Mouse (Mus musculus) limb, embryonic 11.5 days (tissue): ENCODE measurements around the gene Itgb5. TPM values are rescaled to one million over a fixed set of nuclear protein-coding genes. Genes with fewer than 3 reads are reported as not detected.

Source experiments
- ATAC-seq: fragments of 200-750 bp; cut with Nextera tagmentation; 2 replicates; pipeline ENCODE4 v1.8.0; 2017; ENCODE audit warnings: low read depth; ENCODE audit not compliant: insufficient number of reproducible peaks, low FRiP score, low TSS enrichment
- DNase-seq: peaks from one replicate; pipeline ENCODE4 v3.0.0-alpha.2; 2015; ENCODE audit warnings: low spot score
- H3K27ac ChIP-seq: fragments of 300-500 bp; sonication (generic); replicated peaks from 2 replicates; pipeline ENCODE4 v1.5.1; 2014; ENCODE audit warnings: low read depth, mild to moderate bottlenecking, low read length
- H3K27me3 ChIP-seq: fragments of 300-500 bp; sonication (generic); 2 replicates; pipeline ENCODE4 v1.6.1; 2014; ENCODE audit warnings: mild to moderate bottlenecking, low read length, mixed read lengths; ENCODE audit not compliant: control insufficient read depth, insufficient read depth
- H3K36me3 ChIP-seq: fragments of 300-500 bp; sonication (generic); 2 replicates; pipeline ENCODE4 v1.6.1; 2014; ENCODE audit warnings: mild to moderate bottlenecking, low read length, moderate library complexity, mixed read lengths; ENCODE audit not compliant: control insufficient read depth, insufficient read depth
- H3K4me1 ChIP-seq: fragments of 300-500 bp; sonication (generic); 2 replicates; pipeline ENCODE4 v1.6.1; 2014; ENCODE audit warnings: low read length, mixed read lengths; ENCODE audit not compliant: control insufficient read depth, insufficient read depth
- H3K4me2 ChIP-seq: fragments of 300-500 bp; sonication (generic); 2 replicates; pipeline ENCODE4 v1.6.1; 2014; ENCODE audit warnings: low read depth, mild to moderate bottlenecking, moderate library complexity; ENCODE audit not compliant: severe bottlenecking
- H3K4me3 ChIP-seq: fragments of 300-500 bp; sonication (generic); 2 replicates; pipeline ENCODE4 v1.5.1; 2014; ENCODE audit warnings: low read depth, low read length
- H3K9ac ChIP-seq: fragments of 300-500 bp; sonication (generic); 2 replicates; pipeline ENCODE4 v1.6.1; 2014; ENCODE audit warnings: mild to moderate bottlenecking, low read length
- H3K9me3 ChIP-seq: fragments of 300-500 bp; sonication (generic); 2 replicates; pipeline ENCODE4 v1.6.1; 2016; ENCODE audit warnings: low read length; ENCODE audit not compliant: control insufficient read depth
- WGBS: fragments of 180-500 bp; shearing (Covaris S2); extraction: QIAGEN DNeasy Blood & Tissue Kit; methylation state at CpG from one replicate; pipeline ENCODE4 v1.1.7; 2014; 5-methylcytosine and 5-hydroxymethylcytosine counted together
- polyA plus RNA-seq: library from polyadenylated mRNA; unstranded; fragments of >200 nt; fragmentation: Nextera tagmentation; extraction: Ambion mirVana; gene quantifications from 2 replicates; pipeline ENCODE4 v1.2.1, GENCODE M21; 2014

Itgb5 gene
- polyA plus RNA-seq, 1 experiment from 2014 or later: 64.9 TPM

DNA sequence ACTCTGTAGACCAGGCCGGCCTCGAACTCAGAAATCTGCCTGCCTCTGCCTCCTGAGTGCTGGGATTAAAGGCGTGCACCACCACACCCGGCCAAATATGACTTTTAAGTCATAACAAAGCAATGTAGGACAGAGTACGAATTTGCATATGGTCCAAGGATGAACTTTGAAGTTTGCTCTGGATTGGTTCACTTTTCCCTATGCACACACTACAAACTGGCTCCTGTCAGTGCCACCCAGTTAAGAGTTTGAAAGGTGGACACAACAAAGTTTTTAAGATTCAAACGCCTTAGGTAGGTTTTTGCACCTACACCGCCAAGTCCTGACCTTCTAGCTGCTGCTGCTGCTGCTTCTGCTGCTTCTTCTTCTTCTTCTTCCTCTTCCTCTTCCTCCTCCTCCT, 969 bp upstream of the Itgb5 start:
- H3K27me3 ChIP-seq: no peaks in the 10 kb centered on the region
- ATAC-seq (no peak), DNase-seq (no peak)
- H3K4me2 ChIP-seq: no peak overlapping the region
- no peak overlapping the region for H3K9ac ChIP-seq
- WGBS: 84% methylated on average over 7 of the region's 7 CpGs
- peaks cover 17% of the 10 kb centered on the region for H3K4me1 ChIP-seq
- no peaks in the 10 kb centered on the region for H3K36me3 ChIP-seq
- H3K9me3 ChIP-seq: no peaks in the 10 kb centered on the region
- no peak overlapping the region for H3K27ac ChIP-seq
- H3K4me3 ChIP-seq: no peak overlapping the region

DNA sequence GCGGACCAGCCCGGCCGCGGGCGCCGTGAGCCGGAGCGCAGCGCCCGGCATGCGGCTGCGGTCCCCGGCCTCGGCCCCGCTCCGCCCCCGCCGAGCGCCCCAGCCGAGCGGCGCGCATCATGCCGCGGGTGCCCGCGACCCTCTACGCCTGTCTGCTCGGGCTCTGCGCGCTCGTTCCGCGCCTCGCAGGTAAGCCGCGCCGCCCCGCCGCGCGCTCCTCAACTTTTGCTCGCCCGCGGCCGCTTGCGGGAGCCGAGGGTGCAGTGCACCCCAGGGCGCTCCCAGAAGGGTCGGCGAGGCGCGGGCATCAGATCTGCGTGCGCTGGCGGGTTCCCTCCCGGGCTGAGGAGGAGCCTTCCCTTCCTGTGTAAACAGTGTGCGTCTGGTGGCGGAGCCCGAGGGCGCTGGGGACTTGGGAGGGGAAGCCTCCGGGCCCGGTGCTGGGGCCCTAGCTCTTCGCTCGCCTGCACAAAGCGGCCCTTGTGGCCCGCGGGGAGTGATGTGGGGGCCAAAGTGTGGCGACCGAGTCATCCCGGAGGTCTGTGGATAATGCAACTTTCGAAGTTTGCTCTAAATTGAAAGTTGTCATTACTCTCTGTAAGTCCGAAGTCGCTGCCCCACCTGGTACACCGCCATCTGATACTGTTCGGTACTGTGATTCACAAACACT, 512 bp downstream of the Itgb5 start:
- WGBS: 0% methylated on average over 47 of the region's 76 CpGs
- Histone ChIP-seq H3K9me3 (no peaks in the 10 kb centered on the region), H3K9ac (peak overlapping the region; percentile 89), H3K4me1 (peaks cover 31% of the 10 kb centered on the region), H3K27ac (peak overlapping the region; percentile 68), H3K4me2 (peak overlapping the region; percentile 76), H3K36me3 (no peaks in the 10 kb centered on the region), H3K4me3 (peak overlapping the region; percentile 97), H3K27me3 (no peaks in the 10 kb centered on the region)
- DNase-seq (peak; percentile 70), ATAC-seq (peak; percentile 37)

DNA sequence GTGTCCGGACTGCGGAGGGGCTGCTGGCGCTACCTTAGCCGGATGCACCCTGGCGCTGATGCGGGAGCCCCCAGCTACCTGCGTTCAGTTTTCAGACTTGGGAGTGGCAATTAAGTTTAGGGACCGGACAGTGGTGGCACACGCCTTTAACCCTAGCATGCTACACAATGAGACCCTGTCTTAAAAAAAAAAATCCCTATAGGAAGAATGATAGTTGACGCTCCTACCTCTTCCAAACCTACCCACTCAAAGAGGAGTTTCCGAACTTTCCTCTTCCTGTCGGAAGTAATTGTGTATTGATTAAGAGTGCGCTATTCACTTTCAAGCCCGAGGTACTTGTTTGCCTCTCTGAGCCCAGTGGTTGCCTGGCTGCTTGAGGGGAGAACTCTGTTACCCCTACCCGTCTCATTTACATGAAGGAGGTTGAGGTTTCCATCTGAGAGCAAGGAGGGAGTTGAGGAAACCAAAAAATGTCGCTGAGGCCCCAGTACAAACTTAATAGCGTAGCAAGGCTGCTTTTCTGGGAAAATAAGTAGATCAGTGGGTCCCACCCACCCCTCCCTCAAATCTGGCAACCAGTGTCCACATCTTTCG, 1.1 kb downstream of the Itgb5 start:
- Histone ChIP-seq H3K4me3 (peak overlapping the region; percentile 97), H3K9ac (peak overlapping the region; percentile 89), H3K9me3 (no peaks in the 10 kb centered on the region), H3K4me2 (peak overlapping the region; percentile 76), H3K27me3 (no peaks in the 10 kb centered on the region), H3K4me1 (peaks cover 31% of the 10 kb centered on the region), H3K27ac (peak overlapping the region; percentile 68; the same call in 1 of the 2 replicates), H3K36me3 (no peaks in the 10 kb centered on the region)
- ATAC-seq (no peak), DNase-seq (no peak)
- 2% methylated on average over 18 of the region's 18 CpGs for WGBS

DNA sequence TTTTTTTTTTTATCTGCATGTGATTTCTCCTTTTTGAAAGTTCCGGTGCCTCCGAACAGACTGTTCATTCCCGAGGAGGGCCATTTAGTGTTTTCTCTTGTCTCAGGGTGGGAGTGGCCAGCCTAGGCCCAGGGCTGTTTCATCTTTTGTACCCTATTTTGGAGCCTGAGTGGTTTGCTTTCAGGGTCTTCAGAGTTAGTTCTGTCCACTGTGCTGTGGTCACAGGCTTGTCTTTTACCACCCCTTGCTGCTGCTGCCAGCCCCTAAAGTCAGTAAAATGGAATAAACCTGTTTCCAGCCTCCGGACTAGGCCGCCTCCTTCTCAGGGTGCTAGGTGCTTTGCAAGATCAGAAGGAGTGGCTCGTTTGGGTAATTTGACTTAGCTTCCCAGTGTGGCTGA, 2.6 kb downstream of the Itgb5 start:
- Histone ChIP-seq H3K36me3 (no peaks in the 10 kb centered on the region), H3K9ac (no peak overlapping the region), H3K27ac (peak overlapping the region; percentile 72), H3K9me3 (no peaks in the 10 kb centered on the region), H3K4me3 (no peak overlapping the region), H3K27me3 (no peaks in the 10 kb centered on the region), H3K4me2 (peak overlapping the region; percentile 48; the same call in 1 of the 2 replicates), H3K4me1 (peaks cover 33% of the 10 kb centered on the region)
- DNase-seq: no peak
- 43% methylated on average over 6 of the region's 6 CpGs for WGBS
- ATAC-seq: no peak

DNA sequence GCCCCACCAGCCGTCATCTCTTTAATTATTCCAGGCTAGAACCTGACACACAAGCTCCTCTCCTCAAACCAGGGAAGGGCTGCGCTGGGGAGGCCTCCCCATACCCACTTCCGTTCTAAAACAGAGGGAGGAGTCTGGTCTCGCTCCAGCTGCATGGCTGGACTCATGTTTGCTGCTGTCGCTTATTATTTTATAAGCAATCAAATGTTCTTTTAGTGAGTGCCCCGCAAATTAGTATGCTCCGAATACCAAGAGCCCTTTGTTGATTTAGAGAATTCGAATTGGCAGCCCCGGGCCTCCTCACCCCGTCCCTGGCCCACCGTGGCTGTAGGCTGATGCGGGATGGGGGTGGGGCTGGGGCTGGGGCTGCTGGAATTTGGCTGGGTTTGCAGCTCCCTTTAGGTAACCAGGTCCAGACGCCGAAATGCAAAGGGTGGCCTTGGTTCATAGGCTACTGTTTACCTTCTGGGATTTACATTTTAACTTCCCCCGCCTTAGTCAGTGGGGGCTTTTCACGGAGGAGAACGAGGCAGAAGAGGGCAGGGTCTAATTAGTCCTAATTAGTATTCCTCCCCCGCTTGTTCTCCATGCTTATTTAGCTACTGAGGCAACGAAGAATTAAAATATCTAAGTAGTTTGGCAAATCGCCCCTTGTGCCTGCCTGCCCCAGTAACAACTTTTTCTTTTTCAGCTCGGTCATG, 3.4 kb downstream of the Itgb5 start:
- Histone ChIP-seq H3K4me1 (peaks cover 35% of the 10 kb centered on the region), H3K9me3 (no peaks in the 10 kb centered on the region), H3K4me2 (peak overlapping the region; percentile 48), H3K9ac (0 out of 2 replicates have a peak overlapping the region, but pooled peaks have one; percentile 37), H3K4me3 (peak overlapping the region; percentile 24), H3K36me3 (no peaks in the 10 kb centered on the region), H3K27ac (peak overlapping the region; percentile 72), H3K27me3 (no peaks in the 10 kb centered on the region)
- DNase-seq: peak; percentile 82
- WGBS: under 1% methylated on average over 21 of the region's 21 CpGs
- peak; percentile 48 for ATAC-seq

DNA sequence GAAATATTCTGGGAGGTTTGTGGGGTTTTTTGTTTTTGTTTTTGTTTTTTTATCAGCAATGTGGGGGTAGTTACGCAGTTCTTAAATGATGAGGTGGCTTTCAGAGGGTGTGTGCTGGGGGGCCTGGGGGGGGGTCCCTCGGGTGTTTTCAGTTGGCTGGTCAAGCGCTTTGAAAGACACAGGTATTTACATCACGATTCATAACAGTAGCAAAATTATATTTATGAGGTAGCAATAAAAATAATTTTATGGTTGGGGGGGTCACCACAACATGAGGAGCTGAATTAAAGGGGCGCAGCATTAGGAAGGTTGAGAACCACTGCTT, 3.9 kb downstream of the Itgb5 start:
- WGBS: 4% methylated on average over 5 of the region's 5 CpGs
- Histone ChIP-seq H3K27me3 (no peaks in the 10 kb centered on the region), H3K4me1 (peaks cover 33% of the 10 kb centered on the region), H3K9ac (0 out of 2 replicates have a peak overlapping the region, but pooled peaks have one; percentile 37), H3K4me3 (peak overlapping the region; percentile 24; the same call in 1 of the 2 replicates), H3K9me3 (no peaks in the 10 kb centered on the region), H3K27ac (peak overlapping the region; percentile 72), H3K36me3 (no peaks in the 10 kb centered on the region), H3K4me2 (peak overlapping the region; percentile 48)
- no peak for ATAC-seq
- no peak for DNase-seq

DNA sequence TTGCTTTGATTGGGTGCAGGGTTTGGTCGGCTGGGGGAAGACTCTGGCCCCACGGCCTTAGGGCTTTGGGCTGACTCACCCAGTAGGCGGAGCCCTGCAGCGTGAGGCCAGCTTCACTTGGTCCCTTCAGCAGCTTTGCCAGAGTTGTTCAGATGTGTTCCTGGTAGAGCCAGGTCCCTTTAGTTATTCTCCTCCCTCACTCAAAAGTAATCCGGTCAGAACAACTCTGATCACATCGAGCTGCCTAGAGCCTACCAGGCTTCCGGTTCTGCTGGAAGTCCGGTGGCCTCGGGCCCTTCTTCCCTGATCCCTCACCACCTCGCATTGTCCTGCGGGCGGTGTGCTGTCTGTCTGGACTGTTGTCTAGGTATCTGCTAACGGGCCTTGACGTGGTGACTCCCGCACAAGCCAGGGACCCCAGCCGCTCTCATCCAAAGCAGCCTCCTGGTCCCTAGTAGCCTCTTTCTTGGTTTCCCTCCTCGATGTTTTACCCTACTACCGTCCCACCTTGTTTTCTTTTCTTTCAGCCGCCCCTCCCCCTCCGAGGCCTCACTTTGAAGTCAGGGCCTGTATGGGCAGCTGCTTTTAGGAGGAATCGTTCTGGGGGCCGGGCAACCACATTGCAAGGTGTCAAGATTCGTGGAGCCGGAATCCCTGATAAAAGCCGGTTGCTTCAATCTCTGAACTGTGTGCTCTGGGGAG, 4.5 kb downstream of the Itgb5 start:
- Histone ChIP-seq H3K9me3 (no peaks in the 10 kb centered on the region), H3K27me3 (no peaks in the 10 kb centered on the region), H3K4me2 (peak overlapping the region; percentile 48), H3K4me3 (peak overlapping the region; percentile 24), H3K27ac (peak overlapping the region; percentile 72), H3K4me1 (peaks cover 33% of the 10 kb centered on the region), H3K9ac (peak overlapping the region; percentile 31), H3K36me3 (peaks cover under 1% of the 10 kb centered on the region; the same call in 1 of the 2 replicates)
- DNase-seq (peak; percentile 83), ATAC-seq (0 out of 2 replicates have a peak, but pooled peaks have one; percentile 27)
- WGBS: 2% methylated on average over 25 of the region's 25 CpGs

DNA sequence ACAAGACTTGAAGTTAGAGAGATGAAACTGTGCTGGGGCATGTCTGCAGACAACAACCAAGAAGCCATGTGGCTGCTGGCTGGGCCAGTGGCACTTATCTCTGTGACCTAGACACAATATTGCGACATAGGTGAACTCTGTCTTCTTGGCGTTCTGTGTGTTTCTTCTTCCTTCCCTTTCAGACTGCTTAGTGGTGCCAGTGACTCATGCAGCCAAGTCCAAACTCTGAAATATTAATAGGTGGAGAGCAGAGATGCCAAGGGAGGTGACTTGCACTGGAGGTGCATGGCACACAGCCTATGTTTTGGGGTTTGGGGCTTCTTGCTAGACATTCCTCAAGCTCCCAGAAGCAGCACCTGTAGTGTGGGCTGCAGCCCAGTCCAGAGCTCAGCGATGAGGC, 7.2 kb downstream of the Itgb5 start:
- peaks cover 2% of the 10 kb centered on the region; the same call in 1 of the 2 replicates for H3K36me3 ChIP-seq
- no peak overlapping the region for H3K4me3 ChIP-seq
- no peak overlapping the region for H3K4me2 ChIP-seq
- H3K9ac ChIP-seq: no peak overlapping the region
- ATAC-seq (no peak), DNase-seq (no peak)
- H3K27me3 ChIP-seq: no peaks in the 10 kb centered on the region
- no peak overlapping the region for H3K27ac ChIP-seq
- H3K4me1 ChIP-seq: peaks cover 33% of the 10 kb centered on the region
- WGBS: 72% methylated on average over 3 of the region's 3 CpGs
- no peaks in the 10 kb centered on the region for H3K9me3 ChIP-seq
